Mouse (Mus musculus) gastrocnemius, adult 8-10 months (tissue): ENCODE results near the gene Gm11077. TPM values are rescaled to one million over a fixed set of nuclear protein-coding genes. Genes with fewer than 3 reads are reported as not detected.

ENCODE experiments used
- DNase-seq, 2 experiments: peaks; one replicate each; pipeline ENCODE4 v3.0.0; 2022; ENCODE audit warnings: low spot score in 2 of 2
- total RNA-seq, 4 experiments: library from RNA; stranded (reverse); gene quantifications; 2 replicates each; pipeline ENCODE4 v1.2.4; 2022

Gm11077 gene
- total RNA-seq, 4 experiments from 2014 or later: not detected

- DNase-seq: no peak
Observed at GRCm38 (mm10) chr6:140745586-140745985, 16.5 kb downstream of the Gm11077 start.

GRCm38 (mm10) chr6:140747591-140747990 lies 18.5 kb downstream of the Gm11077 start:
- DNase-seq: no peak

- no peak for DNase-seq
Observed at GRCm38 (mm10) chr6:140750371-140751080, 21.4 kb downstream of the Gm11077 start.

GRCm38 (mm10) chr6:140766365-140766764 lies 37.3 kb downstream of the Gm11077 start:
- DNase-seq: no peak

GRCm38 (mm10) chr6:140767237-140767636 lies 38.2 kb downstream of the Gm11077 start:
- DNase-seq: no peak

GRCm38 (mm10) chr6:140768180-140768579 lies 39.1 kb downstream of the Gm11077 start:
- no peak for DNase-seq

- no peak for DNase-seq
Observed at GRCm38 (mm10) chr6:140768859-140769640, 40.0 kb downstream of the Gm11077 start.

GRCm38 (mm10) chr6:140776274-140776673 lies 47.2 kb downstream of the Gm11077 start:
- no peak for DNase-seq

- DNase-seq: no peak
Observed at GRCm38 (mm10) chr6:140782524-140782923, 53.4 kb downstream of the Gm11077 start.

GRCm38 (mm10) chr6:140786058-140786457 lies 57.0 kb downstream of the Gm11077 start:
- DNase-seq: no peak

GRCm38 (mm10) chr6:140789850-140790249 lies 60.8 kb downstream of the Gm11077 start:
- DNase-seq: no peak

GRCm38 (mm10) chr6:140793676-140794262 lies 64.7 kb downstream of the Gm11077 start:
- no peak for DNase-seq

GRCm38 (mm10) chr6:140798841-140799240 lies 69.8 kb downstream of the Gm11077 start:
- DNase-seq: no peak

- no peak for DNase-seq
Observed at GRCm38 (mm10) chr6:140799435-140800040, 70.5 kb downstream of the Gm11077 start.

- DNase-seq: no peak
Observed at GRCm38 (mm10) chr6:140800587-140800986, 71.5 kb downstream of the Gm11077 start.

Other genes with a start within 250 kb of the Gm11077 start
- gene Aebp2, start 106.6 kb upstream of the Gm11077 start, total RNA-seq: 10 to 100 TPM; 32.0 to 35.5 (median 33.0) TPM